Comparison of ENCODE assay signal across 9 mouse cellular contexts in the genomic region with DNA sequence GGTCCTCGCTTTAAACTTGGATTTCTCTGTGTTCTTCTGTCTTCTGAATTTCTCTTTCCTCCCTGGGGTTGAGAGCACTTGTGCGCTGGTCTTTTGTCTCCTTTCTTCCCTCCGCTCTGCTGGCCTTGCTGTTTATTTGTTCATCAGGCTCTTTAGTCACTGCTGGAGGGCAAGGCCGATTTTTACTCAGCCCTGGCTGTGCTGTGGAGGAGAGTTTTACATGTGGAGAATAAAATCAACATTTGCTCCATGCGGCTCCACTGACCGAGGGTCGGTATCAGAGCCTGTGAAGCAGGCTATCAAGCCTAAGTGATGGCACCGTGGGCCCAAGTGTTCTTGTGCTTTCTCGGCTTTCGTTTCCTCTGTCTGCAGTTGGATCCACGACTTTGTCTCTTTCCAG. TPM values are rescaled to one million over a fixed set of nuclear protein-coding genes. Genes with fewer than 3 reads are reported as not detected.
DNase-seq lines count a peak whose midpoint lies in the region; ATAC-seq and TF ChIP-seq lines count a peak whose summit lies in the region.
"Had no signal": no experiment of that assay in that cellular context is flagged by ENCODE, and none has a peak within 500 bp of the region (broad histone marks: within the 10 kb centered on the region; RNA-seq: fewer than 3 reads in every experiment).

No protein-coding gene starts in this region.

- H3K9me3 ChIP-seq in neural tube, embryonic 11.5 days (ENCODE audit: control insufficient read depth, low read length), result no peaks in the 10 kb centered on the region
- no peaks in the 10 kb centered on the region for H3K9me3 ChIP-seq in hindbrain, embryonic 16.5 days (ENCODE audit: control insufficient read depth, low read length)

- no peaks in the 10 kb centered on the region for H3K27me3 ChIP-seq in neural tube, embryonic 11.5 days (ENCODE audit: control insufficient read depth, insufficient read depth, low read length)
- no peaks in the 10 kb centered on the region for H3K27me3 ChIP-seq in hindbrain, embryonic 16.5 days (replicated peaks; ENCODE audit: control insufficient read depth, insufficient read depth, low read length)

- ATAC-seq in neural tube, embryonic 11.5 days (ENCODE audit: insufficient read depth, low FRiP score, low TSS enrichment), result 0 out of 2 replicates have a peak, but pooled peaks have one; percentile 49
- ATAC-seq in hindbrain, embryonic 16.5 days, result peak; percentile 63

- H3K4me2 ChIP-seq in neural tube, embryonic 11.5 days (ENCODE audit: low read depth), result no peak overlapping the region
- peak overlapping the region; percentile 48 for H3K4me2 ChIP-seq in hindbrain, embryonic 16.5 days (ENCODE audit: low read length)
- H3K4me2 ChIP-seq: liver, embryonic 11.5 days had no signal

- H3K36me3 ChIP-seq in neural tube, embryonic 11.5 days (ENCODE audit: control insufficient read depth, insufficient read depth, low read length), result no peaks in the 10 kb centered on the region
- H3K36me3 ChIP-seq in hindbrain, embryonic 16.5 days (ENCODE audit: control insufficient read depth, insufficient read depth, low read length), result no peaks in the 10 kb centered on the region

- H3K4me1 ChIP-seq in neural tube, embryonic 11.5 days (ENCODE audit: control insufficient read depth, insufficient read depth, low read length), result no peaks in the 10 kb centered on the region
- peaks cover 13% of the 10 kb centered on the region for H3K4me1 ChIP-seq in hindbrain, embryonic 16.5 days (ENCODE audit: control insufficient read depth, insufficient read depth, low read depth, low read length)
- peaks cover 5% of the 10 kb centered on the region for H3K4me1 ChIP-seq in olfactory bulb, adult 2 months (ENCODE audit: control insufficient read depth, insufficient read depth, low read length)

- no peak overlapping the region for H3K4me3 ChIP-seq in neural tube, embryonic 11.5 days (ENCODE audit: low read depth, low read length)
- no peak overlapping the region; the same call in 1 of the 2 replicates for H3K4me3 ChIP-seq in hindbrain, embryonic 16.5 days (ENCODE audit: low read length)
- peak overlapping the region; percentile 20; the same call in 1 of the 2 replicates for H3K4me3 ChIP-seq in olfactory bulb, adult 2 months (ENCODE audit: insufficient read depth, low read depth, low read length)

- TF ChIP-seq CTCF in olfactory bulb, adult 2 months (IDR thresholded peaks at IDR 0.05; ENCODE audit: insufficient read depth, low read depth, low read length), result no peak

- WGBS in neural tube, embryonic 11.5 days, result 54% methylated on average over 11 of the region's 11 CpGs
- 23% methylated on average over 11 of the region's 11 CpGs for WGBS in hindbrain, embryonic 16.5 days
- WGBS in olfactory bulb, adult 2 months, result 54% methylated on average over 11 of the region's 11 CpGs

- no peak for TF ChIP-seq POLR2A in olfactory bulb, adult 2 months (IDR thresholded peaks at IDR 0.05; ENCODE audit: insufficient read depth, low read depth, low read length)

- H3K9ac ChIP-seq in neural tube, embryonic 11.5 days (ENCODE audit: low read length), result peak overlapping the region; percentile 9; the same call in 1 of the 2 replicates
- H3K9ac ChIP-seq in hindbrain, embryonic 16.5 days (ENCODE audit: low read depth, low read length), result peak overlapping the region; percentile 58

- H3K27ac ChIP-seq in neural tube, embryonic 11.5 days (ENCODE audit: low read depth, low read length), result no peak overlapping the region
- H3K27ac ChIP-seq in hindbrain, embryonic 16.5 days (ENCODE audit: low read depth, low read length), result peak overlapping the region; percentile 77
- no peak overlapping the region for H3K27ac ChIP-seq in olfactory bulb, adult 2 months (ENCODE audit: insufficient read depth, low read depth, low read length)

- peak; percentile 25 for DNase-seq in neural tube, embryonic 11.5 days (ENCODE audit: low spot score)
- DNase-seq in neural tube, embryonic 10.5 days (ENCODE audit: extremely low spot score, low spot score), result no peak
- peak; percentile 28 for DNase-seq in embryo, embryonic 9.5 days (ENCODE audit: extremely low spot score)
- DNase-seq in spleen, postnatal 4 days (ENCODE audit: low spot score in 2 of 2), result no peak
- DNase-seq in kidney, postnatal 14 days, result no peak
- no peak for DNase-seq in T-cell, adult 2 months (ENCODE audit: low spot score)

RNA-seq across cellular contexts. Expression of a gene that starts 13.4 kb away (rescaled TPM):
- polyA plus RNA-seq in neural tube, embryonic 11.5 days (2014; fragmentation: Nextera tagmentation; extraction: Ambion mirVana), result 41.7 and 41.8 TPM in 2 replicates
- polyA plus RNA-seq in hindbrain, embryonic 16.5 days (2015; fragmentation: Nextera tagmentation; extraction: Ambion mirVana), result 52.4 and 54.9 TPM in 2 replicates
- polyA plus RNA-seq in olfactory bulb, adult 2 months (2012; ENCODE audit: insufficient read depth, insufficient read length, low replicate concordance, missing spikeins), result not detected in 2 replicates

RNA-seq across cellular contexts. Expression of a gene that starts 13.5 kb away (rescaled TPM):
- 0.73 and 1.8 TPM in 2 replicates for polyA plus RNA-seq in neural tube, embryonic 11.5 days (2014; fragmentation: Nextera tagmentation; extraction: Ambion mirVana)
- polyA plus RNA-seq in hindbrain, embryonic 16.5 days (2015; fragmentation: Nextera tagmentation; extraction: Ambion mirVana), result 1.3 and 1.6 TPM in 2 replicates
- polyA plus RNA-seq in olfactory bulb, adult 2 months (2012; ENCODE audit: insufficient read depth, insufficient read length, low replicate concordance, missing spikeins), result not detected in 2 replicates

Comparison
In these comparisons a context has a peak if more than half of its experiments do, and no peak if none do; other contexts are left out.
1. DNase-seq: peak in neural tube, embryonic 11.5 days (single experiment) and embryo, embryonic 9.5 days (single experiment); none in neural tube, embryonic 10.5 days (single experiment), spleen, postnatal 4 days (0 of 2), kidney, postnatal 14 days (single experiment) and T-cell, adult 2 months (single experiment).